Mouse (Mus musculus) liver, embryonic 18 days (tissue): ENCODE data around the gene Tmprss4. TPM values are rescaled to one million over a fixed set of nuclear protein-coding genes. Genes with fewer than 3 reads are reported as not detected.

ENCODE experiments used
- polyA plus RNA-seq: library from polyadenylated mRNA; depleted of rRNA; stranded (reverse); fragments of >200 nt; gene quantifications from 2 replicates; pipeline ENCODE4 v1.2.3, GENCODE M21; 2012; rRNA removed

The Tmprss4 gene
- polyA plus RNA-seq: 0.07 and 0.14 TPM in 2 replicates

DNA sequence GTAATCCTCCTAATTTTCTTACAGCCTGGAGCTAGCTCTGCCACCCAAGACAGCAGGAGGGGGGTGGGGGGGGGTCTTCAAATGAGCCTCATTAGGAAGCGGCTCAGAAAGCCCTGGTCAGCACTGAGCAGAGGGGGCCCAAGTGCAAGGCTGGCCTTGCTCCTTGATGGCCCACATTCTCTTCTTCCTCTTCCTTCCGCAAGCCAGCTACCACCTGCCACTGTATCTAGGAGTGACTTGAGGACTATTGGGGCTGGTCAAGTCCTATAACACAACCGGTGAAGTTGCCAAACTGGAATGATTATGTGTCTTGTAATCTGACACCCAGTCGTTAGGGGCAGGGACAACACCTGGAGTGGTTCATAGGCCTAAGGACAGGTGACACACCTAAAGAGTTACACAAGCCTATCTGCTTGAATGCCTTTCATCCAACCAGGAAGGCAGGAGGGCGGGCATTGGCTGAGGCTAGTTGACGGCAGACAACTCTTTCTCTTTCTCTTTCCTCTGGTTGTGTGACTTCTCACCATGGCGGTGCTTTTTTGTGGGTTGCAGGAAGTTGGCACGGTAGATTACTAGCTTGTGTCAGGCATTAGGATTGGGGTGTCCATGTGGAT lies at the start of gene Tmprss4:
Gene Tmprss4, minus strand, starts transcription at position 296 of the 614 bp plus-strand sequence.

DNA sequence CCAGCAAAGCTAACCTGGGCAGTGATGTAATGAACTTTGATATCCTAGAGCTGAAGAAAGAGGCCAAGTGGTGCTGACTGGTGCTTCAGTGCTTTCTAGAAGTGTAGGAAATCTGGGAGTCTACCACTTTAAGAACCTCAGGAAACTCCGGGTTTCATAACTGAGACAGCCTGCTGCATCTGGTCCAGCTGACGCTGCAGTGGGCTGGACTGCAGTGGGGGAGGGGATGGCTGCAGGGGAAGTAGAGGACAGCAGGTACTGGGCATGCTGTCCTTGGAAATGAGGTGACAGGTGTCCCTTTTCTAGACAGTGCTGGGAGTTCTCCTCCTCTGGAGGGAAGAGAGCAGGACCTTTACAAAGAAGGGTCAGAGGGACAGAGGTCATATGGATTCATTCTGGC lies 22.1 kb downstream of the Tmprss4 start, which contains the start of gene BC049352:
Gene BC049352, plus strand, starts transcription at position 238 of the 400 bp plus-strand sequence.

DNA sequence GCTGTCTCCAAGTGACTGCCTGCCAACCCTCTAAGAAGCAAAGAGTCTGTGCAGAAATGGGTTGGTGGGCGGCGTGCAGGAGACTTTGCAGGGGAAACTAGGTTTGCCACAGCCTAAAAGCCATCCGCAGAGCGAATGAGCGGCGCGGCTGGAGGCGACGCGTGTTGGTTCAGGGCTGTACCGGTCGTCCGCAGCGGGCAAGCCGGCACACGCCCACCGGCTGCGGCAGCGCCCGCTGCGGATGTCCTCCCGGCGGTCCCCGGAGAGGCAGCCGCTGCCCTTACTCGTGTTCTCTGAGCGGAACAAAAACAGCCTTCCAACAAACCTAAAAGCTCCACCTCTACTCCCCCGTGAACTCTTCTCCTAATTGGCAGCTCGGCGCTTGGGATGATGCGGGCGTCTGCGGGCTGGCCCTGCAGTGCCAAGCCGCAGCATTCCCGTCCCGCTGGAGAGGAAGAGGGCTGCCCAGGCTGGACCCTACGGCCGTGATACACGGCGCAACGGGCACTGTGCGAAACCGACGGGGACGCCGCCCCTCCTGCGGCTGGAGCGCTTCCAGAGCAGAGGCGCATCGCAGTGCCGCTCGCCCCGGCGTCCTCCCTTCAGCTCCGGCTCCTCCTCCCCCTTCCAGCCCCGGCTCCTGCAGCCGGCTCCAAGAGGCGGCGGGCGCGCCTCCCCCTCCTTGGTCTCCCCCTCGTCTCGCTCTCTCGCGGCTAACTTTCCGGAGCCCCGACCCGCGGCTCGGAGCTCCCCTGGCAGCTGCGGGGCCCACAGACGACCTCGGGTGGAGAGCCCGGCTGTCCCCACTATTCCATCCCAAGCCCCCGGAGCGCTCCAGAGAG lies 65.5 kb downstream of the Tmprss4 start, which contains the start of gene Scn4b:
Gene Scn4b, plus strand, starts transcription at position 205 of the 842 bp plus-strand sequence.

Other genes starting within 250 kb of the Tmprss4 start
- gene Ube4a, start 238.5 kb downstream of the Tmprss4 start, polyA plus RNA-seq: 8.1 and 8.3 TPM in 2 replicates
- 0.42 and 0.99 TPM in 2 replicates for gene Cd3g, start 223.7 kb downstream of the Tmprss4 start, polyA plus RNA-seq
- 0.22 and 0.30 TPM in 2 replicates for gene Cd3d, start 222.3 kb downstream of the Tmprss4 start, polyA plus RNA-seq
- 0.02 TPM in 1 of 2 replicates, not detected in the other for gene Cd3e, start 194.5 kb downstream of the Tmprss4 start, polyA plus RNA-seq
- gene Mpzl2, start 164.3 kb downstream of the Tmprss4 start, polyA plus RNA-seq: 12.8 and 16.9 TPM in 2 replicates
- 0.84 and 1.00 TPM in 2 replicates for gene Mpzl3, start 148.9 kb downstream of the Tmprss4 start, polyA plus RNA-seq
- gene Jaml, start 124.9 kb downstream of the Tmprss4 start, polyA plus RNA-seq: 0.39 and 0.97 TPM in 2 replicates
- gene Scn2b, start 86.3 kb downstream of the Tmprss4 start, polyA plus RNA-seq: 0.07 and 0.10 TPM in 2 replicates
- 0.30 and 0.42 TPM in 2 replicates for gene Scn4b, start 65.7 kb downstream of the Tmprss4 start, polyA plus RNA-seq
- gene BC049352, start 22.1 kb downstream of the Tmprss4 start, polyA plus RNA-seq: 0.05 and 0.13 TPM in 2 replicates
- gene Il10ra, start 65.1 kb upstream of the Tmprss4 start, polyA plus RNA-seq: 2.7 and 2.8 TPM in 2 replicates
- 0.01 TPM in 1 of 2 replicates, not detected in the other for gene Tmprss13, start 115.0 kb upstream of the Tmprss4 start, polyA plus RNA-seq
- gene Fxyd6, start 166.1 kb upstream of the Tmprss4 start, polyA plus RNA-seq: 0.90 and 1.1 TPM in 2 replicates
- 1.0 and 1.6 TPM in 2 replicates for gene Fxyd2, start 195.6 kb upstream of the Tmprss4 start, polyA plus RNA-seq
- gene Dscaml1, start 222.5 kb upstream of the Tmprss4 start, polyA plus RNA-seq: 0.02 TPM in 1 of 2 replicates, not detected in the other